Mouse (Mus musculus): ENCODE measurements around the gene Slc2a1.

Gene Slc2a1

DNA sequence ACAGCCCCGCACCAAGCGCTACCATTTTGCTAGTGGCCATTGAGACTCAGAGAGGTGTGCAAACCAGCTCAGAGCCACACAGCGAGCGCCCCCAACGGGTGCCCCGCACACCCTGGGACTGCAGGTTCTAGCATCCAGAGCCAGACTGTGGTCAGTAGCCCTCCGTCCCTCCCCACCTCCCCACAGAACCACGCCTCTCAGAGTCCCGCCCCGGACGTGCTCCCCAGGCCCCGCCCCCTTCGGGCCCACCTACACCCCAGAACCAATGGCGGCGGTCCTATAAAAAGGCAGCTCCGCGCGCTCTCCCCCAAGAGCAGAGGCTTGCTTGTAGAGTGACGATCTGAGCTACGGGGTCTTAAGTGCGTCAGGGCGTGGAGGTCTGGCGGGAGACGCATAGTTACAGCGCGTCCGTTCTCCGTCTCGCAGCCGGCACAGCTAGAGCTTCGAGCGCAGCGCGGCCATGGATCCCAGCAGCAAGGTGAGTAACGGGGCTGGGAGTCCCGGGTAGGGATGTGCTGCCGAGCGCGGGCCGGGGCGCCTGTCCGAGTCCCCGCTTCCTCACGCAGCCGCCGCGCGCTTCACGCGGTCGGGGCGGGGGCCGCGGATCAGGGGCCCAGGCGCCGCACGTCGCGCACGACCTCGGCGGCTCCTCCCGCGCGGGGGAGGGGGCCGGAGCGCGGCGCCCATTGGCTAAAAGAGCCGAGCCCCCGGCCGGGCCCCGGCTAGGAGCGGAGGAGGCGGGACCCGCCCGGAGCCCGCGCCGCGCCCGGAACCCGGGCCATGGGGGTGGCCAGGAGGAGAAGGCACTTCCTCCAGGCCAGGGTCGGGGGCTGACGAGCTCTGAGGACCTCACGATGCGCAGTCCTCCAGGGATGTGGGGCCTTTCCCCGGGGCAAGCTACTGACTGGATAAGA, at the start of gene Slc2a1:
Slc2a1 (plus strand) TSS at position 217 of the 914 bp plus-strand sequence.
- peak; percentile 92 for DNase-seq (ENCODE audit: low read depth, low spot score)

- DNase-seq (ENCODE audit: low read depth, low spot score): no peak
Measured at GRCm38 (mm10) chr4:119066791-119067190, 41.7 kb upstream of the Slc2a1 start.

- no peak for DNase-seq (ENCODE audit: low read depth, low spot score)
Measured at GRCm38 (mm10) chr4:119067204-119067603, 41.3 kb upstream of the Slc2a1 start.

- DNase-seq (ENCODE audit: low read depth, low spot score): no peak
Measured at GRCm38 (mm10) chr4:119068918-119069317, 39.6 kb upstream of the Slc2a1 start.

DNA sequence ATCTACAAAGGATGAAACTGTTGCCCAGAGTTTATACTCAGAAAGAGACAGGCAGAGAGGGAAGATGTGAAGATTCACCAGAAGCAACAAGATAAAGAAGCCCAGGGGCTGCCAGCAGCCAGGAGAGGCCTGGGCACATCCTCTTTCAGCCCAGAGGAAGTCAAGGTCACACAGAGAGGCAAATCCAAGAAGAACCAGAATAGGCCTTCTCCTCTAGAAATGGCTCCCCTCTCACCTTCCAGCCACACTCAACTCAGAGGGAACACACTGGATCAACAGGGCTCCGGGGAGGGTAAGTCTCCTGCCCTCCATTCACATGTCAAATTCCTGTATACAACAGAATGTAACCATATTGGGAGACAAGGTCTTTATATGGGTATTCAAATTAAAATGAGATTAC, 38.3 kb upstream of the Slc2a1 start:
- DNase-seq (ENCODE audit: low read depth, low spot score): no peak

GRCm38 (mm10) chr4:119070959-119071647, 37.4 kb upstream of the Slc2a1 start:
- no peak for DNase-seq (ENCODE audit: low read depth, low spot score)

DNA sequence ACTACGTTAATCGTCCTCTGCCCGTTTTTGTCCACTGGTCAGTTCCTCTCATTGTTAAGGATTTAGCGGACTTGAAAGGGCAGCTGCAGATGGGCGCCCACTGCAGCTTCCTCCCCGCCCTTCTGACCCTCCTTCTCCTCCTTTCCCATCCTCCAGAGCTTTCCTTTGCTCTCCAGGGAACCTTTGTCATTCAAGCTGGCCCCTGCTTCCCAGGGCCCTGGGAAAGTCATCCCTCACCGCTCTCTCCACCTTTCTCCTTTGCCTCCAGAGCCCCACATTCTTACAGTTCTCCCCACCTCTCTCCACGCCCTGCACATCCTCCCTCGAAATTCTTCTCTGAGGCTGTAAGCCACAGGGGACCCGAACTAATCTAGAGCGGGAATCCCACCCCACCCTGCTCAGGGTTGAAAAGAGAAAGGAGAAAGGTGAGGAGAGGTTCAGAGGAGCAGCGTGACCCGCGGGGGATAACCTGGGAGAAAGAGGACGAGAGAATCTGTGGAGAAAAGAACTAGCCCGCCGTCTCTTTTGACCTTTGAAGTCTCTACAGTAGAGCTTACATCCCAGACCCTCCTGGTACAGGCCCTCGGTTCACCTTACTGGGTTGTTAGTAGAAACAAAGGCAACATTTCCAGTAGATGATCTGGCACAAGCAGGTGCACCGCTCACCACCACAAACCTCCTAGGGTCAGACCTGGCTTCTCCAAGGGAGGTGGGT, 36.7 kb upstream of the Slc2a1 start:
- DNase-seq (ENCODE audit: low read depth, low spot score): peak; percentile 85

DNA sequence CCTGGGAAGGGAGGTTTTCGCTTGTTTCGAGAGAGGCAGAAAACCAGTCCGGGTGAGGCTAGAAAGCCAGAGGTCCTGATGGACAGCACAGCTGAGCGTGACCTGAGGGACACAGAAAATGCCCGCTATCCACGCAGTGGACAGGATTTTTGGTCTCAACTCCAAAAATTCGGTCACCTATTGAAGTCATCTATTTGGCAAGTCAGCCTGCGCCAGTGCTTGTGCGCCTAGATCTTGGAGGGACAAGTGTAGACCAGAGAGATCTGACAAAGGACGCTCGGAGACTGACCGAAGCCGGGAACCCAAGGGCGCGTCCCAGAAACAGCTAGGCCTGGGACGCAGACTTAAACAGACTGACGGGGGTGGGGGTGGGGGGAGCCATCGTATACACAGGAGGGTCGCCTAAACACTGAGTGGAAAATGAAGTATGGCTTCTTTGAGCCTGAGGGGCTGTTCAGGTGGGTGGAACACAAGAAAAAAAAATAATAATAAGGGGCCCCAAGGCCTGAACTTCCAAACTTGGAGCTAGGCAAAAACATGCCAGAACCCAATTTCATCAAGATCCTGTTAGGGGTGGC, 36.1 kb upstream of the Slc2a1 start:
- no peak for DNase-seq (ENCODE audit: low read depth, low spot score)

DNA sequence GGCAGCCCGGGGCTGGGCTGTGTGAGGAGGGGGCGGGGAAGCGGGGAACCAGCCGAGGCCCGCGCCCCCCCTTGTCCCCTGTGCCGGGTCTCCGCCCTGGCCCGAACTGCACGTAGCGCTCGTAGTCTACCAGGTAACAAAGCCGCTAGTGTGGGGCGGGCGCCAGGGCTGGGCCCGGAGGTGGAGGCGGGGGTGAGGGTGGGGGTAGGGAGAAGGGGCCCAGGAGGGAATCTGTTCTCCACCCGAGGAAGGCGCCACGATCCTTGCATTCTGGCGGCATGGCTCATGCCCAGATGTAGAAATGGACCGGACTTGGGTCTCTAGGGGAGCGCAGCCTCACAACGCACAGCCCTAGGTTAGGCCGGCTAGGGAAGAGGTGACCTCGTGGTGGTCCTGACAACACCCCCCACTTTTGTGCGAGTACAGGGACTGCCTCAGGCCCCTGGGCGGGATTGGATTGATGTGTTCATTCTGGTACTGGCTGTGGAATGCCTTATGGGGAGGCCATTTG, 35.5 kb upstream of the Slc2a1 start:
- DNase-seq (ENCODE audit: low read depth, low spot score): no peak

- DNase-seq (ENCODE audit: low read depth, low spot score): no peak
Measured at GRCm38 (mm10) chr4:119073626-119074025, 34.9 kb upstream of the Slc2a1 start.

- no peak for DNase-seq (ENCODE audit: low read depth, low spot score)
Measured at GRCm38 (mm10) chr4:119074596-119074995, 33.9 kb upstream of the Slc2a1 start.

- no peak for DNase-seq (ENCODE audit: low read depth, low spot score)
Measured at GRCm38 (mm10) chr4:119075273-119075672, 33.2 kb upstream of the Slc2a1 start.

GRCm38 (mm10) chr4:119076336-119076735, 32.2 kb upstream of the Slc2a1 start:
- no peak for DNase-seq (ENCODE audit: low read depth, low spot score)

DNA sequence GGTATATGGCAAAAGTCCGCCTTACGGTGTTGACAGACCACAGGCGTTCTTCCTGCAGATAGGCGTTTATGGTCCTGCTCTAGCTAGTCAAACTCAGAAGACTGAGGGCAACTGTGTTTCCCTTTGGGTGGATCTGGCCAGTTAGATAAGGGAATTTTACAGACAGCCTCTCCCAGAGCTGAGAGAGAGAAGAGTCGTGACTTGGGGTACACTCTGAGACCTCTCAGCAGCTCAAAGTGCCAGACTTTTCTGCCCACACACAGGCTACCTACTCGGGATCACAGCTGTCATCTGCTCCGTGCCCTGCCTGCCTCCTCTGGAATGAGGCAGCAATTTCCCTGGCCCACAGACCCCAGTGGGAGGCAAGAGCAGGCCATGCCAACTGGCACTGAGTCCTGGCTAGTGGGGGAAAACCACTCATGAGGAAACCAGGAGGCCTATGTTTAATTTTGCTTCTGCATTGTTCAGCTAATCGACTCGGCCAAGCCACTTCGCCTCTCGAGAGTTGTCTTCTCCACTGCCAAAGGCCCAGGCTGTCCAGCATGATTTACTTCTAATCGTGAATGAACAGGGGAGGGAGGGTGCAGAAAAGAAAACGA, 31.3 kb upstream of the Slc2a1 start:
- DNase-seq (ENCODE audit: low read depth, low spot score): no peak

GRCm38 (mm10) chr4:119079928-119080327, 28.6 kb upstream of the Slc2a1 start:
- no peak for DNase-seq (ENCODE audit: low read depth, low spot score)

DNA sequence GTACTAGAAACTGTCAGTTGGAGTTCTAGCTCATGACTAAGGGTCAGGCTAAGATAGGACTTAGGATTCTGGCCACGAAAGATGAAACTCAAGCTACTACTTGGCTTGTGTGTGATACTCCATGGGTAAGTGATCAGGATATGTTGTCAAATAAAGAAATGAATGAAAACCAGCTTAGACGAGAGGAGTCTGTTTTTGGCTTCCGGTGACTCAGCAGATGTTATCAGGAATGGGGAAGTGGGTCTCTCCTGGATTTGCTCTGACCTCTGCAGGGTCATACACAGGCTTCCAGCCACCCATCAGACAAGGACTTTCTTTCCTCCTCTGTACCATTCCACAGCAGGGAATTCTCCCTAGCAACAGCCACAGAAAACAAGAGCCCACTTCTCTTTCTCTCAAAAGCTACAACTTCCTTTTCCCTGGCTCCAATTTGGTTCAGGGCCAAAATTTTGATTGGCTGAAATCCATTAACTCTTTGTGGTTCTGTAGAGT, 25.7 kb upstream of the Slc2a1 start:
- no peak for DNase-seq (ENCODE audit: low read depth, low spot score)

DNA sequence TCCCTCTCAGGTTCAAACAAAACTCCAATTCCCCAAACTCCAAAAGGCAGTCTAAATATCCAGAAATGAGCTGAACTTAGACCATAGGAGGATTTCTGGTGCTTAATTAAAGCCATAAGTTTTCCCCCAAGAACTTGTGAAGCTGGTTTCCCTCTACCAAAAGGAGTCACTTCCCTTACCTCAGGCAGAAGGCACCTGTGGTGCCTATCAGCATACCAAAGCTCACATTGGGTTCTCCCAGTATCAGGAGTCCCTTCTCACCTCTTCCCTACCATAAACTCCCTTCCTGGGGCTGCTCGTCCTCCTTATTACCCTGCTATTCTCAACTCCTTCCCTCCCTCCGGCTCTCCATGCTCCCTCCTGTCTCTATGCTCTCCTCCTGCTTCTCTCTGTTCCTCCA, 20.1 kb upstream of the Slc2a1 start:
- DNase-seq (ENCODE audit: low read depth, low spot score): no peak

DNA sequence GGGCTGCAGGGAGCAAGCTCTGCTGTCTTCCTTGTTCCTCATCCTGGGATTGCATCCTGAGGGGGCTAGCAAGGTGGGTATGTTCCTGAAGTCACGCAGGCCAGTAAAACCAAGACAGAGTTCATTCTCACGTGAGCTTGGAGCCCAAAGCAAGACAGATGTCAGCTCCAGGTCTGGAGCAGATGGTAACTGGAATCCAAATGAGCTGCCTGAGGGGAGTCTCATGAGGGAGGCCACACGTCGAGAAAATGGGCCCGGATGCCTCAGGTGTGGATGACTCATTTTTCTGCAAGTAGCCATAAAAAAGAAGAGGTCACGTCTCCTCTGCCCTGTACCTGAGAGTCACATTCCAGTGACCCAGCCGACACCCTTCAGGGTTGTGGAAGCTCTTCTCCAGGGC, 14.6 kb upstream of the Slc2a1 start:
- DNase-seq (ENCODE audit: low read depth, low spot score): no peak

GRCm38 (mm10) chr4:119094987-119095386, 13.5 kb upstream of the Slc2a1 start:
- DNase-seq (ENCODE audit: low read depth, low spot score): no peak

DNA sequence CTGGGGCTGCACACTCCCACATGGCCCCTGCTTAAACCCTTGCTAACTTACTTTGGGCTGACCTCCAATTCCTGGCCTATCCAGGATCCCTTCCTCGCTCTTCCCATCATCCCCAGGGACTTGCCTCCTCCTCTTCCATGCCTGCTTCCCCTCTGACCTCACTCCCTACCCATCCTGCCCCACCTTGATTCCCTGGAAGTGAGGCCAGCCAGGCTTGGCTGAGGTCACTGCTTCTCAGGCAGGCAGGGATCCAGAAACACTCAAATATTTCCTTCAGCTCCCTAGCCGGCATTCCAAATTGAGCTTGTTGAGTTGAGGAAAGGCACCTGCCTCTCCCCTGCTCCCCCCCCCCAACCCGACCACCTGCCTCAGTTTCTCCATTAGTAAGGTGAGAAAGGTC, 12.1 kb upstream of the Slc2a1 start:
- DNase-seq (ENCODE audit: low read depth, low spot score): no peak

- DNase-seq (ENCODE audit: low read depth, low spot score): no peak
Measured at GRCm38 (mm10) chr4:119097421-119097820, 11.1 kb upstream of the Slc2a1 start.

All from WW6 (cell line).